Mouse (Mus musculus) activated CD4-positive, CD25-positive, alpha-beta regulatory T cell, adult 9 weeks (primary cell): Measurements from ENCODE around the gene Matk. TPM values are rescaled to one million over a fixed set of nuclear protein-coding genes. Genes with fewer than 3 reads are reported as not detected.

ENCODE experiments used
- polyA plus RNA-seq: library from polyadenylated mRNA; unstranded; fragments of 100-300 nt; shearing (Covaris generic); gene quantifications from one replicate; pipeline ENCODE4 v1.2.1, GENCODE M21; 2017

The Matk gene
- 128 TPM for polyA plus RNA-seq

GRCm38 (mm10) chr10:81252424-81253419, at the start of gene Matk:
Gene Matk (plus strand): TSS chr10:81252935.

GRCm38 (mm10) chr10:81230438-81231332, 22.1 kb upstream of the Matk start, which contains the start of gene Atcay:
Gene Atcay (minus strand): TSS chr10:81230833.

GRCm38 (mm10) chr10:81232580-81233225, 20.0 kb upstream of the Matk start, which contains the start of gene Zfr2:
Gene Zfr2 (plus strand): TSS chr10:81233155.

GRCm38 (mm10) chr10:81266211-81267105, 13.7 kb downstream of the Matk start, which contains the start of the genes Mrpl54 and Apba3:
Gene Mrpl54 (minus strand): TSS chr10:81266934.
Gene Apba3 (plus strand): TSS chr10:81266960.

GRCm38 (mm10) chr10:81291511-81292104, 38.9 kb downstream of the Matk start, which contains the start of gene Tjp3:
Gene Tjp3 (minus strand): TSS chr10:81291581.

GRCm38 (mm10) chr10:81292554-81293333, 40.0 kb downstream of the Matk start, which contains the start of gene Pip5k1c:
Gene Pip5k1c (plus strand): TSS chr10:81292963.

Other genes with a start within 250 kb of the Matk start
- 0.09 TPM for gene Gng7, start 238.0 kb upstream of the Matk start, polyA plus RNA-seq
- gene Diras1, start 227.3 kb upstream of the Matk start, polyA plus RNA-seq: not detected
- gene Slc39a3, start 215.5 kb upstream of the Matk start, polyA plus RNA-seq: 15.1 TPM
- gene Sgta, start 192.8 kb upstream of the Matk start, polyA plus RNA-seq: 116 TPM
- gene Thop1, start 182.9 kb upstream of the Matk start, polyA plus RNA-seq: 13.1 TPM
- not detected for gene Creb3l3, start 154.1 kb upstream of the Matk start, polyA plus RNA-seq
- gene Map2k2, start 147.0 kb upstream of the Matk start, polyA plus RNA-seq: 37.8 TPM
- gene Zbtb7a, start 117.7 kb upstream of the Matk start, polyA plus RNA-seq: 32.9 TPM
- gene Pias4, start 85.0 kb upstream of the Matk start, polyA plus RNA-seq: 43.2 TPM
- 869 TPM for gene Eef2, start 76.3 kb upstream of the Matk start, polyA plus RNA-seq
- 10.4 TPM for gene Dapk3, start 69.9 kb upstream of the Matk start, polyA plus RNA-seq
- gene 4930442H23Rik, start 69.1 kb upstream of the Matk start, polyA plus RNA-seq: not detected
- 0.21 TPM for gene Nmrk2, start 50.9 kb upstream of the Matk start, polyA plus RNA-seq
- gene Atcay, start 22.1 kb upstream of the Matk start, polyA plus RNA-seq: 11.9 TPM
- gene Zfr2, start 19.8 kb upstream of the Matk start, polyA plus RNA-seq: 4.7 TPM
- gene Mrpl54, start 14.0 kb downstream of the Matk start, polyA plus RNA-seq: 129 TPM
- gene Apba3, start 14.0 kb downstream of the Matk start, polyA plus RNA-seq: 62.8 TPM
- 18.0 TPM for gene Tjp3, start 38.6 kb downstream of the Matk start, polyA plus RNA-seq
- gene Pip5k1c, start 40.0 kb downstream of the Matk start, polyA plus RNA-seq: 42.0 TPM
- 25.4 TPM for gene Cactin, start 68.2 kb downstream of the Matk start, polyA plus RNA-seq
- gene Tbxa2r, start 75.8 kb downstream of the Matk start, polyA plus RNA-seq: 55.0 TPM
- 0.18 TPM for gene Gipc3, start 90.3 kb downstream of the Matk start, polyA plus RNA-seq
- 29.3 TPM for gene Hmg20b, start 97.5 kb downstream of the Matk start, polyA plus RNA-seq
- gene Mfsd12, start 104.6 kb downstream of the Matk start, polyA plus RNA-seq: 1.7 TPM
- gene 4930404N11Rik, start 112.9 kb downstream of the Matk start, polyA plus RNA-seq: 0.56 TPM
- 22.3 TPM for gene Fzr1, start 125.6 kb downstream of the Matk start, polyA plus RNA-seq
- gene Dohh, start 131.5 kb downstream of the Matk start, polyA plus RNA-seq: 40.6 TPM
- gene Gm48551, start 131.5 kb downstream of the Matk start, polyA plus RNA-seq: 2.3 TPM
- gene Gm48552, start 136.1 kb downstream of the Matk start, polyA plus RNA-seq: 2.6 TPM
- gene Smim24, start 140.1 kb downstream of the Matk start, polyA plus RNA-seq: 13.0 TPM
- gene Nfic, start 202.7 kb downstream of the Matk start, polyA plus RNA-seq: 19.9 TPM
- gene Celf5, start 229.8 kb downstream of the Matk start, polyA plus RNA-seq: 0.35 TPM
- gene Ncln, start 243.5 kb downstream of the Matk start, polyA plus RNA-seq: 145 TPM
- 85.6 TPM for gene S1pr4, start 247.2 kb downstream of the Matk start, polyA plus RNA-seq